Mouse (Mus musculus): ENCODE results near the gene Zfp148. TPM values are rescaled to one million over a fixed set of nuclear protein-coding genes. Genes with fewer than 3 reads are reported as not detected.
"Not testable (repeated sequence)": the region's sequence is repeated elsewhere in the genome, so short reads cannot be mapped to it uniquely, and the experiment has no call there.

Gene Zfp148
- polyA plus RNA-seq (2012; rRNA removed) = 4.6 and 5.4 TPM in 2 replicates

DNA sequence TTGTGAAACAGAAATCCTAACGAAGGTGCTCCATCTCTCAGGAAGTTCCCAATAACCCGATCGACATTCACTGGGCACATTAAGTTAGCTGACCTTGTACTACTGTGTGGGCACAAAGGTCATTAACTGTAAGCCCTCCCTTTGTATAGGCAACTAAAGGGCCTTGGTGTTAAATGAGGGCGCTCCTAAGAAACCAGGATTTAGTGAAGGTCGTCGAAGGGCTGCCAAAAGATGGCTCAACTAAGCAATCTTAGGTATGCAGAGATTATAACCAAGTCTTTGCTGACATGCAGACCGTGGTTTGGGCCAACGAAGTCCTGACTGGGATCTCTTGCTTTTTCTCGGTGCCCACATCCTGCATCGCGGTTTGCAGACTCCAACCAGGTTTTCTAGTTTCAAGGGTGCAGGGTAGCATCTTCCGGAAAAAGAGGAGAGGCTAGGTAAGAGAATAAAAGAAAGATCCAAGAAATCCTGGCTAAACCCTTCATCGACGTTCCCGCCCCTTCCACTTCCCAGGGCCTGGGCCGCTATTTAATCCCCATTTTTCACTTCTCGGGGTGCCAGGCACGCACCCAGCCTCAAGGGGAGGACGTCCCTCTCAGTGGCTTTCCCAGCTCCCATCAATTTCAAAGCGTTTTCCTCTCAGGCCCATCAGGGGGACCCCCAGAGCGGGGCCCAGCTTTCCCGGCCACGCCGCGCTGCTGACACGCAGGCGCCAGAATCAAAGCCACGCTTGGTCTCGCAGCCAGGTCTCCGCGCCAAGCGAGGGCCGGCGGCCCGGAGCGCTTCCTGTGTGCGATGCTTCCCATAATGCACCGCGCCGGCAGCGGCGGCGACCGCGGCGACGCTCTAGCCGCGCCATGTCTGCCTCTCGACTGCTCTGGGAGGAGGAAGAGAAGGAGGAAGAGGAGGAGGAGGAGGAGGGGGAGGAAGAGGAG, at the start of gene Zfp148:
TSS of gene Zfp148 (plus strand) at position 893 of the 938 bp plus-strand sequence.
- TF ChIP-seq POLR2A (IDR thresholded peaks at IDR 0.05; ENCODE audit: control insufficient read depth, low read depth, low read length) = peak; percentile 76
- not testable (repeated sequence) for H3K4me1 ChIP-seq (ENCODE audit: control insufficient read depth, insufficient read depth, low read length); H3K36me3 ChIP-seq (ENCODE audit: control insufficient read depth, insufficient read depth, low read length); H3K27me3 ChIP-seq (ENCODE audit: control insufficient read depth, insufficient read depth, low read length)
- peak within 1 kb of the TSS; percentile 95 for H3K27ac ChIP-seq (ENCODE audit: control insufficient read depth, insufficient read depth, low read depth, low read length)
- H3K4me3 ChIP-seq (ENCODE audit: control insufficient read depth, low read depth, low read length) = peak within 1 kb of the TSS; percentile 94

DNA sequence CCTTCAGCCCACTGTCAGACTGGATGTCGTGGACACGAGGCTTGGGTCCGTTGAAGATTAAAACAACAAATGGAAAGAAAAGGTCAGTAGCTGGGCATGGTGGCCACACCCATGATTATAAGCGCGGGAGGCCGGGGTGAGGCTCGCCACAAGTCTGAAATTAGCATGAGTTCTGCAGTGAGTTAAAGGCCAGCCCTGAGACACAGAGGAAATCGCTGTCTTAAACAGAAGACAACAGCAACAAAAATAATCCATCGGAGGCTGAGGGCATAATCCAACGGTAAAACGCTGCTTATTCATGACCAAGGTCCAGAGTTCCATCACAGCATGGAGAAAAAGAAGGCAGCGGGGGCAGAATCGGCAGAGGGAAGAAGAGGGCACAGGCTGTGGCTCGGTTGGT, 47.6 kb upstream of the Zfp148 start:
- Histone ChIP-seq H3K27me3 (ENCODE audit: control insufficient read depth, insufficient read depth, low read length) (no peaks in the 10 kb centered on the region), H3K4me1 (ENCODE audit: control insufficient read depth, insufficient read depth, low read length) (peaks cover 4% of the 10 kb centered on the region), H3K36me3 (ENCODE audit: control insufficient read depth, insufficient read depth, low read length) (no peaks in the 10 kb centered on the region), H3K27ac (ENCODE audit: control insufficient read depth, insufficient read depth, low read depth, low read length) (no peak overlapping the region), H3K4me3 (ENCODE audit: control insufficient read depth, low read depth, low read length) (no peak overlapping the region)
- no peak for TF ChIP-seq POLR2A (IDR thresholded peaks at IDR 0.05; ENCODE audit: control insufficient read depth, low read depth, low read length)
- TF ChIP-seq CTCF (IDR thresholded peaks at IDR 0.05; ENCODE audit: control insufficient read depth, insufficient read depth, insufficient replicate concordance, low read depth, low read length) = no peak

DNA sequence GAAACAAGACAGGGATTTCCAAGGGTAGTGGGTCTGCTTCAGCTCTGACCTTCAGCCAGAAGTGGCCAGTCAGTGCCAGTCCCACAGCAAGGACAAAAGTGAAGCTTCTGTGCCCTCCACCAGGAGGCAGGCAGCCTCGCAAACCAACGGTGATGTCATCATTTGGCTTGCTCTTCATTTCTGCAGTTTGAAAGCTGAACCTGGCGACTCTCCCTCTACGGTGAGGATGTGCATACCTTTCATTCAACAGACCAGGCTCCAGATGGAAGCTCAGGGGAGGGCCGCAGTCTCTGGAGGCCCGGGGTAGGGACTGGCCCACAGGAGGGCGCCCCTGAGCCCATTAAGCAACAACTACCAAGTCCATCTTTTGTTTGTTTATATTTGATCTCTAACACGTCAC, 43.5 kb upstream of the Zfp148 start:
- H3K27me3 ChIP-seq (ENCODE audit: control insufficient read depth, insufficient read depth, low read length) = no peaks in the 10 kb centered on the region
- peaks cover 4% of the 10 kb centered on the region for H3K4me1 ChIP-seq (ENCODE audit: control insufficient read depth, insufficient read depth, low read length)
- H3K4me3 ChIP-seq (ENCODE audit: control insufficient read depth, low read depth, low read length) = no peak overlapping the region; the same call in 1 of the 2 replicates
- no peaks in the 10 kb centered on the region for H3K36me3 ChIP-seq (ENCODE audit: control insufficient read depth, insufficient read depth, low read length)
- TF ChIP-seq POLR2A (IDR thresholded peaks at IDR 0.05; ENCODE audit: control insufficient read depth, low read depth, low read length) = no peak
- peak; percentile 64; the same call in 1 of the 2 replicates for TF ChIP-seq CTCF (IDR thresholded peaks at IDR 0.05; ENCODE audit: control insufficient read depth, insufficient read depth, insufficient replicate concordance, low read depth, low read length)
- H3K27ac ChIP-seq (ENCODE audit: control insufficient read depth, insufficient read depth, low read depth, low read length) = no peak overlapping the region

DNA sequence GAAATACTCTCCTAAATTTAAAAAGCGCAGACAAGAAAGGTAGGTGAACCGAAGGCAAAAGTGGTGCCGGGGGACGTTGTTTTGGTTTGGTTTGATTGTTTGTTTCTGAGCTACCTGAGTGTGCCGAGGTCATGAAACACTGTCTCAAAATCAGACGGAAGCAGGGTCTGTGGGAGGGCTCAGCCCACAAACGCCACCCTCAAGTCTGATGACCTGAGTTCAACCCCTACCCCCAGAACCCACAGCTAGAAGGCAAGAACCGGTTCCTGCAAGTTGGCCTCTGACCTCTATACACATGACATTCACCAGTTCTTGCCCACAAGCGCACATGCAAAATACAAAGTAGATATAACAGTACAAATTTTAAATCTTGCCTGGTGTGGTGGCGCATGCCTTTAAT, 43.0 kb upstream of the Zfp148 start:
- H3K4me1 ChIP-seq (ENCODE audit: control insufficient read depth, insufficient read depth, low read length) = peaks cover 4% of the 10 kb centered on the region
- TF ChIP-seq CTCF (IDR thresholded peaks at IDR 0.05; ENCODE audit: control insufficient read depth, insufficient read depth, insufficient replicate concordance, low read depth, low read length) (no peak), POLR2A (IDR thresholded peaks at IDR 0.05; ENCODE audit: control insufficient read depth, low read depth, low read length) (no peak)
- H3K36me3 ChIP-seq (ENCODE audit: control insufficient read depth, insufficient read depth, low read length) = no peaks in the 10 kb centered on the region
- peak overlapping the region; percentile 19; the same call in 1 of the 2 replicates for H3K27ac ChIP-seq (ENCODE audit: control insufficient read depth, insufficient read depth, low read depth, low read length)
- H3K27me3 ChIP-seq (ENCODE audit: control insufficient read depth, insufficient read depth, low read length) = no peaks in the 10 kb centered on the region
- H3K4me3 ChIP-seq (ENCODE audit: control insufficient read depth, low read depth, low read length) = peak overlapping the region; percentile 12

DNA sequence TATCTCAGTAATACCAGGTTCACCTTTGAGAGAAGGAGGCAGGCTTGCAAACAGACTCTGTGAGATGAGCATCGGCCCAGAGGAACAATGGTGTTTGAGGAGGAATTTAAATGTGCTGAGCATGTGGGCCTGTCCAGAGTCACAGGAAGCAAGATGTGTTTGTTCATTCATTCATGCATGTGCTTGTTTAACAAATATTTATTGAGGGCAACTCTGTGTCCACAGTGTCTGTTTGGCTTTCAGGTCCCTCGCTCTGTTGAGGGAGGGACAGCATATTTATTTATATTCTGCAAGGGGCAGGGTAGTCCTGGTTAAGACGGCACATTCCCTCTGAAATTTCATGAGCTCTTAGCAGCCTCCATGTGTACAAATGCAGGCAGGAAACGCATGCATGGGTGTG, 42.1 kb upstream of the Zfp148 start:
- no peaks in the 10 kb centered on the region for H3K36me3 ChIP-seq (ENCODE audit: control insufficient read depth, insufficient read depth, low read length)
- H3K4me1 ChIP-seq (ENCODE audit: control insufficient read depth, insufficient read depth, low read length) = peaks cover 4% of the 10 kb centered on the region
- TF ChIP-seq POLR2A (IDR thresholded peaks at IDR 0.05; ENCODE audit: control insufficient read depth, low read depth, low read length) = no peak
- no peak for TF ChIP-seq CTCF (IDR thresholded peaks at IDR 0.05; ENCODE audit: control insufficient read depth, insufficient read depth, insufficient replicate concordance, low read depth, low read length)
- H3K4me3 ChIP-seq (ENCODE audit: control insufficient read depth, low read depth, low read length) = no peak overlapping the region
- no peaks in the 10 kb centered on the region for H3K27me3 ChIP-seq (ENCODE audit: control insufficient read depth, insufficient read depth, low read length)
- H3K27ac ChIP-seq (ENCODE audit: control insufficient read depth, insufficient read depth, low read depth, low read length) = peak overlapping the region; percentile 49

DNA sequence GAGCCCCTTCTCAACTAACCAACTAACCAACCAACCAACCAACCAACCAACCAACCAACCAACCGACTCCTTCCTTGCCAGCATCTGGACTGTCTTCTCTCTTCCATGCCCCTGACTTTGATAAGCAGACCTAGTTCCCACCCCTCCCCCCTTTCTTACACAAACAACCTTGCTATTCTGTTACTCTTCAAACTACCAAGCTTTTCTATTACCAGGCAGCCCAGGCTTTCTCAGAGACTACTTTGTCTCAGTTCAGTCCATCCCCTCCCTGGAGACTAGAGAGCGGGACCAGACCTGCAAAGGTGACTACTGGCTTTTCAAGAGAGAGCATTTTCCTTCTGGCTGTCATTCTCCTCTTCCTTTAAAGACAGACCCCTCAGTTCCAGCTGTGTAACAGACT, 41.2 kb upstream of the Zfp148 start:
- Histone ChIP-seq H3K4me3 (ENCODE audit: control insufficient read depth, low read depth, low read length) (no peak overlapping the region), H3K36me3 (ENCODE audit: control insufficient read depth, insufficient read depth, low read length) (no peaks in the 10 kb centered on the region), H3K27ac (ENCODE audit: control insufficient read depth, insufficient read depth, low read depth, low read length) (no peak overlapping the region), H3K27me3 (ENCODE audit: control insufficient read depth, insufficient read depth, low read length) (no peaks in the 10 kb centered on the region), H3K4me1 (ENCODE audit: control insufficient read depth, insufficient read depth, low read length) (peaks cover 4% of the 10 kb centered on the region)
- TF ChIP-seq CTCF (IDR thresholded peaks at IDR 0.05; ENCODE audit: control insufficient read depth, insufficient read depth, insufficient replicate concordance, low read depth, low read length) (no peak), POLR2A (IDR thresholded peaks at IDR 0.05; ENCODE audit: control insufficient read depth, low read depth, low read length) (no peak)

DNA sequence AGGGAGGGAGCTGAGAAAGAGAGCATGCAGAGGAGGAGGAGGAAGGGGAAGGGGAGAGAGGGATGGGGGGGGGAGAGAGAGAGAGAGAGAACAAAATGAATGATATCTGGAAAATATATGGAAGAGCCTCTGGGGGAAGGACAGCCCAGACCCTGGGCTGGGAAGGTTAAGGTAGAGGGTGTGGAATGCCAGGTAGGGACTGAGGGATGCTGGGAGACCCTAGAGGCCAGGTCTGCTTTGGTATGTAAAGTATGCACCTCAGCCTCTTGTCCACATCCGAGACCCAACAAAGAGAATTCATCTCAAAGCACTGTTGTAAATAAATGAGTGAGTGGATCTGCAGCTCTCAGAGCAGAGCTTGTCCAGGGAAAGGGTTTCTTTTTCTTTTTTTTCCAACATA, 38.3 kb upstream of the Zfp148 start:
- no peaks in the 10 kb centered on the region for H3K36me3 ChIP-seq (ENCODE audit: control insufficient read depth, insufficient read depth, low read length)
- no peaks in the 10 kb centered on the region for H3K27me3 ChIP-seq (ENCODE audit: control insufficient read depth, insufficient read depth, low read length)
- peaks cover 4% of the 10 kb centered on the region for H3K4me1 ChIP-seq (ENCODE audit: control insufficient read depth, insufficient read depth, low read length)
- no peak for TF ChIP-seq CTCF (IDR thresholded peaks at IDR 0.05; ENCODE audit: control insufficient read depth, insufficient read depth, insufficient replicate concordance, low read depth, low read length)
- TF ChIP-seq POLR2A (IDR thresholded peaks at IDR 0.05; ENCODE audit: control insufficient read depth, low read depth, low read length) = no peak
- H3K27ac ChIP-seq (ENCODE audit: control insufficient read depth, insufficient read depth, low read depth, low read length) = no peak overlapping the region
- H3K4me3 ChIP-seq (ENCODE audit: control insufficient read depth, low read depth, low read length) = no peak overlapping the region

Data from testis, adult 2 months (tissue).